Mouse (Mus musculus) kidney, adult 9 months (tissue): ENCODE data around the gene Ece2.

Experiments used
- DNase-seq: peaks from one replicate; pipeline ENCODE4 v3.0.0; 2022

Gene Ece2

GRCm38 (mm10) chr16:20692241-20692965 is 62.8 kb downstream of the Ece2 start:
- DNase-seq, result no peak

GRCm38 (mm10) chr16:20693111-20693701 is 63.6 kb downstream of the Ece2 start, which contains the start of gene Fam131a:
Fam131a (plus strand) TSS chr16:20693241.
- peak; percentile 83 for DNase-seq

GRCm38 (mm10) chr16:20694781-20695180 is 65.2 kb downstream of the Ece2 start:
- no peak for DNase-seq

GRCm38 (mm10) chr16:20695622-20696323 is 66.1 kb downstream of the Ece2 start:
- DNase-seq, result peak; percentile 80
